Mouse (Mus musculus) kidney, embryonic 16.5 days (tissue): ENCODE data around the gene Pigf. TPM values are rescaled to one million over a fixed set of nuclear protein-coding genes. Genes with fewer than 3 reads are reported as not detected.

Experiments
- ATAC-seq: fragments of 200-750 bp; cut with Nextera tagmentation; 2 replicates; pipeline ENCODE4 v1.8.0; 2017; ENCODE audit warnings: moderate TSS enrichment; ENCODE audit not compliant: low FRiP score, low TSS enrichment
- H3K27ac ChIP-seq: fragments of 300-500 bp; sonication (generic); 2 replicates; pipeline ENCODE4 v1.5.1; 2014; ENCODE audit warnings: low read length
- H3K27me3 ChIP-seq: fragments of 300-500 bp; sonication (generic); 2 replicates; pipeline ENCODE4 v1.6.1; 2014; ENCODE audit warnings: low read length, control low read depth, mixed read lengths; ENCODE audit not compliant: insufficient read depth
- H3K36me3 ChIP-seq: fragments of 300-500 bp; sonication (generic); 2 replicates; pipeline ENCODE4 v1.6.1; 2014; ENCODE audit warnings: low read length, control low read depth, mixed read lengths; ENCODE audit not compliant: insufficient read depth
- H3K4me1 ChIP-seq: fragments of 300-500 bp; sonication (generic); 2 replicates; pipeline ENCODE4 v1.6.1; 2014; ENCODE audit warnings: low read length, control low read depth, mixed read lengths; ENCODE audit not compliant: insufficient read depth
- H3K4me2 ChIP-seq: fragments of 300-500 bp; sonication (generic); replicated peaks from 2 replicates; pipeline ENCODE4 v1.6.1; 2014; ENCODE audit warnings: low read depth, low read length
- H3K4me3 ChIP-seq: fragments of 300-500 bp; sonication (generic); 2 replicates; pipeline ENCODE4 v1.5.1; 2014; ENCODE audit warnings: mild to moderate bottlenecking, low read length
- H3K9ac ChIP-seq: fragments of 300-500 bp; sonication (generic); replicated peaks from 2 replicates; pipeline ENCODE4 v1.6.1; 2014; ENCODE audit warnings: low read length
- H3K9me3 ChIP-seq: fragments of 300-500 bp; sonication (generic); 2 replicates; pipeline ENCODE4 v1.6.1; 2016; ENCODE audit warnings: low read length, control low read depth
- WGBS: fragments of 180-500 bp; shearing (Covaris S2); extraction: QIAGEN DNeasy Blood & Tissue Kit; methylation state at CpG from one replicate; pipeline ENCODE4 v1.1.7; 2014; 5-methylcytosine and 5-hydroxymethylcytosine counted together
- polyA plus RNA-seq: library from polyadenylated mRNA; unstranded; fragments of >200 nt; fragmentation: Nextera tagmentation; extraction: Ambion mirVana; gene quantifications from 2 replicates; pipeline ENCODE4 v1.2.1, GENCODE M21; 2015

Gene Pigf
- polyA plus RNA-seq, 1 experiment from 2014 or later: 41.5 TPM

GRCm38 (mm10) chr17:87056761-87057160 is 31.6 kb upstream of the Pigf start:
- Histone ChIP-seq H3K27me3 (no peaks in the 10 kb centered on the region), H3K4me3 (no peak overlapping the region), H3K9ac (no peak overlapping the region), H3K9me3 (no peaks in the 10 kb centered on the region), H3K27ac (no peak overlapping the region), H3K4me2 (no peak overlapping the region), H3K36me3 (no peaks in the 10 kb centered on the region), H3K4me1 (peaks cover 25% of the 10 kb centered on the region)
- ATAC-seq: no peak
- 92% methylated on average over 7 of the region's 7 CpGs for WGBS

- Histone ChIP-seq H3K4me1 (peaks cover 25% of the 10 kb centered on the region), H3K27ac (peak overlapping the region; percentile 75), H3K27me3 (no peaks in the 10 kb centered on the region), H3K4me3 (no peak overlapping the region), H3K9ac (no peak overlapping the region), H3K36me3 (no peaks in the 10 kb centered on the region), H3K4me2 (no peak overlapping the region), H3K9me3 (no peaks in the 10 kb centered on the region)
- no peak for ATAC-seq
- WGBS: 42% methylated on average over 1 of the region's 1 CpGs
Measured at GRCm38 (mm10) chr17:87055663-87056062, 30.5 kb upstream of the Pigf start.

DNA sequence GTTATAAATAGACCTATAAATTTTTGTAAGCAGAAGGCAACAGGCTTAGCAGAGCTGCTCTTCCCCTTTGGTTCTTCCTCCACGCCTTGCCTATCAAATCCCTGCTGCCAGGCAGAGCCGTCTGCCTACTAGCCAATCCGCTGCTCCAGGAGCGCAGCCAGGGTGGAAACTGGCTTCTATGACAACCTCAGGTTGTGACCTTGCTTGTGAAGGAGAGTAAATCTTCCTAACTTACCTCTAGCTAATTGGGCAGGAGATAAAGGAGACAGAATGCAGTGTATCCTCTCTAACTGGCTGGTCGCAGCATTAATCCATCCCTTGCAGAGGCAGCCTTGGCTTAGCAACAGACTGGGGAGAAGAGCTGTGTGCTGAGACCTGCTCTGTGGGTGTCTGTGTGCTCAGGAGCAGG is 29.8 kb upstream of the Pigf start:
- no peaks in the 10 kb centered on the region for H3K36me3 ChIP-seq
- no peaks in the 10 kb centered on the region for H3K9me3 ChIP-seq
- no peak overlapping the region for H3K4me2 ChIP-seq
- no peaks in the 10 kb centered on the region for H3K27me3 ChIP-seq
- peaks cover 28% of the 10 kb centered on the region for H3K4me1 ChIP-seq
- whole genome bisulfite sequencing: 12% methylated on average over 5 of the region's 5 CpGs
- peak overlapping the region; percentile 75 for H3K27ac ChIP-seq
- H3K4me3 ChIP-seq: no peak overlapping the region
- peak overlapping the region; percentile 44; the same call in 1 of the 2 replicates for H3K9ac ChIP-seq
- peak; percentile 76 for ATAC-seq

DNA sequence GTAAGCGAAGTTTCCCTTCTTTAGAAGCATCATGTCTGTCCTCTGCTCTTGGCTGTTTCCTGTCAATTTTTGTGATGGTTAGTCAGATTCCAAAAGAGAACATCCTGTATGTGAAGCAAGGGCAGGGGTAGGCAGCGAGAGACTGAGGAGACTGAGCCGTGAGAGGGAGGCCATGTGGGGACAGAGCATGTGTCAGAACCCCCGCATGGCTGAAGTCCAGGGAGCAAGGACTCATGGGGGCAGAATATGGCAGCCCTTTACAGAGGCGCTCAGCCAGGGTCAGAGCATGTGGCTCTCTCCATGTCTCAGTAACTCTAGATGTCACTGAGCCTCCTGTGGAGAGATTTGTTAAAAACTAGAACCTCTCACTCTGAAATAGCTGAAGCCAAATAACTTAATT is 28.7 kb upstream of the Pigf start:
- Histone ChIP-seq H3K4me1 (peaks cover 28% of the 10 kb centered on the region), H3K4me3 (no peak overlapping the region), H3K9ac (no peak overlapping the region), H3K4me2 (no peak overlapping the region), H3K36me3 (no peaks in the 10 kb centered on the region), H3K27me3 (no peaks in the 10 kb centered on the region), H3K9me3 (no peaks in the 10 kb centered on the region), H3K27ac (no peak overlapping the region)
- no peak for ATAC-seq
- WGBS: 78% methylated on average over 5 of the region's 5 CpGs

GRCm38 (mm10) chr17:87052432-87052831 is 27.2 kb upstream of the Pigf start:
- no peak overlapping the region for H3K4me2 ChIP-seq
- no peak overlapping the region for H3K27ac ChIP-seq
- no peak overlapping the region for H3K9ac ChIP-seq
- H3K4me1 ChIP-seq: peaks cover 24% of the 10 kb centered on the region
- 96% methylated on average over 1 of the region's 1 CpGs for WGBS
- no peaks in the 10 kb centered on the region for H3K27me3 ChIP-seq
- ATAC-seq: no peak
- H3K36me3 ChIP-seq: no peaks in the 10 kb centered on the region
- H3K4me3 ChIP-seq: no peak overlapping the region
- H3K9me3 ChIP-seq: no peaks in the 10 kb centered on the region

- H3K36me3 ChIP-seq: no peaks in the 10 kb centered on the region
- 92% methylated on average over 1 of the region's 1 CpGs for WGBS
- H3K9me3 ChIP-seq: no peaks in the 10 kb centered on the region
- H3K27me3 ChIP-seq: no peaks in the 10 kb centered on the region
- ATAC-seq: no peak
- H3K4me1 ChIP-seq: peaks cover 24% of the 10 kb centered on the region
- H3K4me3 ChIP-seq: no peak overlapping the region
- no peak overlapping the region for H3K27ac ChIP-seq
- H3K4me2 ChIP-seq: no peak overlapping the region
- no peak overlapping the region for H3K9ac ChIP-seq
Measured at GRCm38 (mm10) chr17:87051652-87052051, 26.4 kb upstream of the Pigf start.

DNA sequence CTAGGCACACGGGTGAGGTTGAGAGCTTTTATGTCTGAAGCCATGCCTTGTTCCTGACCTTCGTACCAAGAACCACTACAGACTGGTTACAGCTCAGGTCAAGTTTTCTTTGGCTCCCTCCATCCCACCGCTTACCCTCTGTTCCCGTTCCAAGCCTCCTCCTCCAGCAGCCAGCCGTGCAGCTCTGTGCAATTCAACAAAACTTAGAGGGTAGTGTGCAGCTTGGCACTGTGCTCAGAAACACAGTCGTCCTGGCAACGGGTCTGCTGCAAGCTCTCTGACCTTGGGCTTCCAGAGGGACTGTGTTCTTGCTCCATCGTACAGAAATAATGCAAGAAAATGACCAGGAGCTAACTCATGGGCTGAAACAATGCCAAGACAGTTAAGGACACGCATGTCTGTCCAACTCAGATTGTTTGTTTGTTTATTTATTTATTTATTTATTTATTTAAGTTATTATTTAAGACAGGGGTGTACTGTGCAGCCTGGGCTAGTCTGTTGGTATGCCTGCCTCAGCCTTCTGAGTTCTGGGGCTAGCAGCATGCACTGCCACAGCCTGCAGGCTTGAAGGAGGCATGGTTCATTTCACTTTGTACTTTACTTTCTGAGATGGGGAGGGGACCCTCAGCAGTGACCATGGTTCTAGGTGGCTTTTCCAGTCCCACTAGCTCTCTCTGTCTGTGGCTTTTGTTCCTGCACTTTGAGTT is 25.4 kb upstream of the Pigf start:
- no peak for ATAC-seq
- H3K9ac ChIP-seq: no peak overlapping the region
- H3K27ac ChIP-seq: no peak overlapping the region
- H3K9me3 ChIP-seq: no peaks in the 10 kb centered on the region
- 40% methylated on average over 9 of the region's 9 CpGs for WGBS
- peaks cover 17% of the 10 kb centered on the region for H3K4me1 ChIP-seq
- no peak overlapping the region for H3K4me3 ChIP-seq
- no peak overlapping the region for H3K4me2 ChIP-seq
- H3K36me3 ChIP-seq: no peaks in the 10 kb centered on the region
- H3K27me3 ChIP-seq: no peaks in the 10 kb centered on the region

DNA sequence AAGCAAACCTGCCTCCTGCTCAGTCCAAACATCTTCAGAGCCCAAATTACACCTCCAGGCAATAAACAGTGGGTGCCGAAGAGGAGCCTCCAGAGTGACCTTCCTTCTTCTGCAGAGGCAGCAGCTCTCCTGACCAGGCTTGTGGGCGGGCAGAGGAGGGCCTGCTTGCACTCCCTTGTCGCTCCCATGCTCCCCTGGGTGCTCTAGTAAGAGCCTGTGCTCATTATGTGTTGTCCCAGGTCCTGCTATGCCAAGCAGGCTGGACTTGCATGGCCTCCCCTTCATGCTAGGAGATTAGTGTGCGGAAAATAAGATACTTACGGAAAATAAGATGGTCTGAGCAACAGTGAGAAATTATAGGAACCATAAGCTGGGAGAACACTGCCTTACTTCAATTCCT is 24.5 kb upstream of the Pigf start:
- no peak overlapping the region for H3K4me3 ChIP-seq
- no peak overlapping the region for H3K9ac ChIP-seq
- no peak overlapping the region for H3K4me2 ChIP-seq
- ATAC-seq: no peak
- no peaks in the 10 kb centered on the region for H3K27me3 ChIP-seq
- no peaks in the 10 kb centered on the region for H3K9me3 ChIP-seq
- whole genome bisulfite sequencing: 63% methylated on average over 5 of the region's 5 CpGs
- peaks cover 8% of the 10 kb centered on the region; the same call in 1 of the 2 replicates for H3K4me1 ChIP-seq
- no peaks in the 10 kb centered on the region for H3K36me3 ChIP-seq
- H3K27ac ChIP-seq: no peak overlapping the region

DNA sequence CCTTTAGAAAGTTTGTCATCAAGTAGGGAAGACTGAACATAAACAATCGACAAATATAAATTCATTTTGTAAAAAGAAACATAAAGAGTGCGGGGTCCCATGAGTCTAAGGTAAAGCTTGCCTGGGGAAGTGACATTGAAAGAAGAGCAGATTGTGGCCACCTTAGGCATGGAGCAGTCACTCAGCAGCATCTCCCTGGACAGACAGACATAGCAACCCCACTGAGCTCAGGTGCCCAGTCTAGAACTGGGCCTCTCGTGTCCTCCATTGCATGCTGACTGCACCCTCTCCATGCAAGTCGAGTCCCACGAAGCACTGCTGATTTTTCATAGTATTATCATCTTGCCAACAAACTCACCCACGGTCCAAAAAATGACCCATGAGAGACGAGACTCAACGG is 19.6 kb upstream of the Pigf start:
- no peak overlapping the region for H3K4me2 ChIP-seq
- no peaks in the 10 kb centered on the region for H3K27me3 ChIP-seq
- no peaks in the 10 kb centered on the region for H3K36me3 ChIP-seq
- 0 out of 2 replicates have a peak, but pooled peaks cover 4% of the 10 kb centered on the region for H3K4me1 ChIP-seq
- no peak for ATAC-seq
- no peak overlapping the region for H3K27ac ChIP-seq
- no peak overlapping the region for H3K9ac ChIP-seq
- H3K9me3 ChIP-seq: no peaks in the 10 kb centered on the region
- no peak overlapping the region for H3K4me3 ChIP-seq
- WGBS: 83% methylated on average over 8 of the region's 8 CpGs

GRCm38 (mm10) chr17:87044364-87044763 is 19.2 kb upstream of the Pigf start:
- ATAC-seq: peak; percentile 65; the same call in 1 of the 2 replicates
- no peak overlapping the region for H3K9ac ChIP-seq
- no peaks in the 10 kb centered on the region for H3K9me3 ChIP-seq
- no peak overlapping the region for H3K4me3 ChIP-seq
- 0 out of 2 replicates have a peak, but pooled peaks cover 4% of the 10 kb centered on the region for H3K4me1 ChIP-seq
- no peak overlapping the region for H3K27ac ChIP-seq
- WGBS: 2% methylated on average over 15 of the region's 15 CpGs
- no peak overlapping the region for H3K4me2 ChIP-seq
- no peaks in the 10 kb centered on the region for H3K27me3 ChIP-seq
- H3K36me3 ChIP-seq: no peaks in the 10 kb centered on the region
